Mouse (Mus musculus) kidney, postnatal 0 days (tissue): ENCODE data around the gene Flt3. TPM values are rescaled to one million over a fixed set of nuclear protein-coding genes. Genes with fewer than 3 reads are reported as not detected.

Source experiments
- ATAC-seq: fragments of 200-750 bp; cut with Nextera tagmentation; replicated peaks from 2 replicates; pipeline ENCODE4 v1.8.0; 2017; ENCODE audit warnings: low read depth, moderate number of reproducible peaks, moderate TSS enrichment, moderate library complexity; ENCODE audit not compliant: low FRiP score
- DNase-seq: peaks from one replicate; pipeline ENCODE4 v3.0.0-alpha.2; 2016; ENCODE audit warnings: low spot score
- H3K27ac ChIP-seq: fragments of 300-500 bp; sonication (generic); 2 replicates; pipeline ENCODE4 v1.5.1; 2014; ENCODE audit warnings: mild to moderate bottlenecking
- H3K27me3 ChIP-seq: fragments of 300-500 bp; sonication (generic); 2 replicates; pipeline ENCODE4 v1.6.1; 2014; ENCODE audit warnings: low read length, mixed read lengths; ENCODE audit not compliant: insufficient read depth
- H3K36me3 ChIP-seq: fragments of 300-500 bp; sonication (generic); 2 replicates; pipeline ENCODE4 v1.6.1; 2014; ENCODE audit warnings: low read length, mixed read lengths; ENCODE audit not compliant: insufficient read depth
- H3K4me1 ChIP-seq: fragments of 300-500 bp; sonication (generic); replicated peaks from 2 replicates; pipeline ENCODE4 v1.6.1; 2014; ENCODE audit warnings: antibody characterized with exemption, low read length, mixed read lengths; ENCODE audit not compliant: insufficient read depth
- H3K4me2 ChIP-seq: fragments of 300-500 bp; sonication (generic); 2 replicates; pipeline ENCODE4 v1.6.1; 2014; ENCODE audit warnings: mild to moderate bottlenecking, low read length, moderate library complexity, mixed read lengths
- H3K4me3 ChIP-seq: fragments of 300-500 bp; sonication (generic); replicated peaks from 2 replicates; pipeline ENCODE4 v1.5.1; 2014; ENCODE audit warnings: low read depth, low read length
- H3K9ac ChIP-seq: fragments of 300-500 bp; sonication (generic); 2 replicates; pipeline ENCODE4 v1.6.1; 2014; ENCODE audit warnings: low read depth, low read length
- H3K9me3 ChIP-seq: fragments of 300-500 bp; sonication (generic); replicated peaks from 2 replicates; pipeline ENCODE4 v1.6.1; 2016; ENCODE audit warnings: low read length, inconsistent platforms, mixed read lengths
- CTCF ChIP-seq: IDR thresholded peaks from 2 replicates; pipeline ENCODE4 v1.5.1; 2016; ENCODE audit warnings: antibody characterized with exemption, low read depth, mild to moderate bottlenecking, moderate library complexity
- WGBS: fragments of 180-500 bp; shearing (Covaris S2); extraction: QIAGEN DNeasy Blood & Tissue Kit; methylation state at CpG from one replicate; pipeline ENCODE4 v1.1.7; 2014; 5-methylcytosine and 5-hydroxymethylcytosine counted together
- polyA plus RNA-seq: library from polyadenylated mRNA; unstranded; fragments of >200 nt; fragmentation: Nextera tagmentation; extraction: Ambion mirVana; gene quantifications from 2 replicates; pipeline ENCODE4 v1.2.1, GENCODE M21; 2015

Flt3 gene
- polyA plus RNA-seq, 1 experiment from 2014 or later = 0.08 TPM

- Histone ChIP-seq H3K27me3 (no peaks in the 10 kb centered on the region), H3K4me2 (peak overlapping the region; percentile 84), H3K9ac (peak overlapping the region; percentile 100), H3K9me3 (no peaks in the 10 kb centered on the region), H3K36me3 (no peaks in the 10 kb centered on the region), H3K4me1 (peaks cover 29% of the 10 kb centered on the region), H3K4me3 (peak overlapping the region; percentile 99), H3K27ac (peak overlapping the region; percentile 100)
- DNase-seq (peak; percentile 71), ATAC-seq (peak; percentile 64)
- under 1% methylated on average over 60 of the region's 68 CpGs for WGBS
- no peak for TF ChIP-seq CTCF
Observed at GRCm38 (mm10) chr5:147430936-147431839, 30.9 kb upstream of the Flt3 start.

DNA sequence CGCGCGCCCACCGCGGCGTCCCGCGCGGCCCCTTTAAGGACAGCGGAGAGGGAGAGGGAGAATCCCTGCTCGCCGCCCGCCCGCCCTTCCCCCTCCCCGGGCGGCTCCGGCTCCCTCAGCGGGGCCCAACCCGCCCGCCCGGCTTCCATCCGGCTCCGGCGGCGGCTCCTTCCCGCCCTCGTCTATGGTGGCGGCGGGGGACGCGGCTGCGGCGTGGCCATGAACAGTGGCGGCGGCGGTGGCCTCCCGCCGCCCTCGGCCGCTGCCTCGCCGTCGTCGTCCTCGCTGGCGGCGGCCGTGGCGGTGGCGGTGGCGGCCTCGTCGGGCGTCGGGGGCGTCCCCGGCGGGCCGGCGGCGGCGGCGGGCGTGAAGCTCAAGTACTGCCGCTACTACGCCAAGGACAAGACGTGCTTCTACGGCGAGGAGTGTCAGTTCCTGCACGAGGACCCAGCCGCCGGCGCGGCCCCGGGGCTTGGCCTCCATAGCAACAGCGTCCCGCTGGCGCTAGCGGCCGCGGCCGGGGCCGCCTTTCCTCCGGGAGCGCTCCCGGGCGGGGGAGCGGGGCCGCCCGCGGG lies 30.2 kb upstream of the Flt3 start:
- peak; percentile 86 for ATAC-seq
- under 1% methylated on average over 49 of the region's 91 CpGs for WGBS
- TF ChIP-seq CTCF = no peak
- Histone ChIP-seq H3K9ac (peak overlapping the region; percentile 100), H3K27ac (peak overlapping the region; percentile 100), H3K27me3 (no peaks in the 10 kb centered on the region), H3K4me2 (peak overlapping the region; percentile 84), H3K4me3 (peak overlapping the region; percentile 99), H3K36me3 (no peaks in the 10 kb centered on the region), H3K4me1 (peaks cover 25% of the 10 kb centered on the region), H3K9me3 (no peaks in the 10 kb centered on the region)
- DNase-seq = peak; percentile 31

DNA sequence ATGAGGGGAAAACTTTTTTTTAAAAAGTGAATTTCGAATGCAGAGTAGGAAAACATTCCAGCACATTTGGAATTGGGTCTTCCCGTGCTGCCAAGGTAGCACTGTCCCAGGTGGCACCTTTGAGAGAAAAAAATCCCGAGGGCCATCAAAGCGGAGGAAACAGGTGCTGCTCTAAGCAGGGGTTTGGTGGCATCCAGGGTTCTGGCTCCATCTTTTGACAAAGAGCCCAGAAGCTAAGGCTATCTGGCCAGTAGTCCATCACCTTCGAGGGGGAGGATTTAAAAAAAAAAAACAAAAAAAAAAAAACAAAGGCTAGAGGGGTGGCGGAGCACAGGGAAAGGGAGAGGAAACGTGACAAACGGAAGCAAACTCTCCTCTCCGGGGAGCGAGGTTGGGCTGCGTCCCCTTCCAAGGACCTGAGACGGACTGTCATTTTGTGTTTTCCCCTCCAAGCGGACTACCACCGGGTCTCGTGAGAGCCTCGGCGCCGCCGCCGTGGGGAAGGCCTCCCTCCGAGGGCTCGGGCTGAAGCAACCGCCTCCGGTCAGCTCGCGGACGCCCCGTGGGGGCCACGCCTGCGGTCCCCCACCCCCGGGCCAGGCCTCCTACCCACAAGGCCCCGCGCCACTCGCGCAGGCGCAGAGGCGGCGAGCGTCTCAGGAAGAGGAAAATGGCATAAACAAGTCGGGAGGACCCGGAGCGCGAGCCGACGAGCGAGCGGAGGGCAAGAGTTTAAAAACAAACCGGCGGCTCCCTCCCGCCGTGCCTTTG lies 29.4 kb upstream of the Flt3 start, which contains the start of gene Pan3:
Gene Pan3, plus strand, starts transcription at position 627 of the 771 bp plus-strand sequence.
- DNase-seq = peak; percentile 93
- ATAC-seq = peak; percentile 88
- no peaks in the 10 kb centered on the region for H3K9me3 ChIP-seq
- H3K27me3 ChIP-seq = no peaks in the 10 kb centered on the region
- H3K36me3 ChIP-seq = no peaks in the 10 kb centered on the region
- H3K4me1 ChIP-seq = peaks cover 18% of the 10 kb centered on the region
- H3K27ac ChIP-seq = peak within 1 kb of the TSS; percentile 100
- TF ChIP-seq CTCF = 0 out of 2 replicates have a peak, but pooled peaks have one; percentile 5
- under 1% methylated on average over 51 of the region's 51 CpGs for WGBS
- H3K4me3 ChIP-seq = peak within 1 kb of the TSS; percentile 99
- H3K9ac ChIP-seq = peak within 1 kb of the TSS; percentile 100
- peak within 1 kb of the TSS; percentile 84 for H3K4me2 ChIP-seq

DNA sequence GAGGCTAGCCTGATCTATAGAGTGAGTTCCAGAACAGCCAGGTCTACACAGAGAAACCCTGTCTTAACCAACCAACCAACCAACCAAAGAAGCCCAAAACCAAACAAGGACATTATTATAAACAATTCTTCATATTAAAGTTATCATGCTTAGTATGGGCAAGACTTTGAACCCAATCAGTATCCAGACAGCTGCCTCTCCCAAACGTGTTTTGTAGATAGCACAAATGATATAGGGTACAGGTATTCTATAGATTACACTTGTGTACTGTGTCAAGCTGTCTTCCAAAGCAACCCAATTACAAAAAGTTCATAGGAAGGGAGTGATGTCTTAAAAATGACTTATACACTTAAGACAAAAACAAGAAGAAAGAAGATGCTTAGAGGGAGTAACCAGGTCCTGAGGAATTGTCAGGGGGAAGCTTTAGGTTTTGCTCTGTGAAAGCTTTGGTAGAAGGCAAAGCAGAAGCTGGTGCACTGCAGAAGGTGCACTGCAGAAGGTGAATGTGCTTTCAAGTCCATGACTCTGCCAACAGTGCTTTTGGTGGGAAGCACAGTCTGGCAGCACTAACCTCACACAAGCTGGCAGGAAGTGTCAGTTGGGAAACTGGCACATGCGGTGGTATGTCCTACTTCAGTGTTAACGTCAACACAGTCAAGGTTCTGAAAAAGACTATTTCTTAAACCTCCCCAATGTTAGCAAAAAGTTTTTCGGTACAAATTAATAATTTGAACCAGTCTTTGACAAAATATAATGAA lies 25.9 kb upstream of the Flt3 start:
- no peak for TF ChIP-seq CTCF
- H3K27ac ChIP-seq = no peak overlapping the region
- H3K9me3 ChIP-seq = no peaks in the 10 kb centered on the region
- DNase-seq = no peak
- no peaks in the 10 kb centered on the region for H3K36me3 ChIP-seq
- H3K4me1 ChIP-seq = no peaks in the 10 kb centered on the region
- H3K27me3 ChIP-seq = no peaks in the 10 kb centered on the region
- H3K4me2 ChIP-seq = no peak overlapping the region
- no peak overlapping the region for H3K4me3 ChIP-seq
- ATAC-seq = no peak
- no peak overlapping the region for H3K9ac ChIP-seq
- WGBS = 78% methylated on average over 4 of the region's 4 CpGs

DNA sequence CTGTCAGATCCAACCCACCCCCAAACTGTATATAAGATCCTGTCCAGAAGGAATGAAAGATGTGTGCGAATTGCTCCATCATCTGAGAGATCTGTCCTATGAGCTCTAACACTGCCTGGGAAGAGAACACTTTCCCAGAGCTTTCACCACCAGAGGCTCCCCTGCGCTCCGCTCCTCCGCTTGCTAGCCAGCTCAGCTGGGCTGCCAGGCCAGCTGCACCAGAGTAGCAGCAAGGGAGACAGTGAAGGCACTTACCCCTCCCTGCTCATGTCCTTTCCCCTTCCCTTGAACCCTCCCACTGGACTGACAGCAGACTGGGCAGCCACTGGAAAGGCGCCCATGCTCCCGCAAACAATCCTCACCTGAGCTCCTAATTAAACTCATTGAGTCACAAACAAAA lies 23.3 kb upstream of the Flt3 start:
- no peaks in the 10 kb centered on the region for H3K27me3 ChIP-seq
- DNase-seq (no peak), ATAC-seq (no peak)
- WGBS = 32% methylated on average over 6 of the region's 6 CpGs
- H3K9me3 ChIP-seq = no peaks in the 10 kb centered on the region
- no peak overlapping the region for H3K4me3 ChIP-seq
- H3K9ac ChIP-seq = no peak overlapping the region
- no peaks in the 10 kb centered on the region for H3K36me3 ChIP-seq
- no peak overlapping the region for H3K4me2 ChIP-seq
- no peaks in the 10 kb centered on the region for H3K4me1 ChIP-seq
- no peak overlapping the region for H3K27ac ChIP-seq
- peak; percentile 30; the same call in 1 of the 2 replicates for TF ChIP-seq CTCF
